Mouse (Mus musculus): ENCODE results near the gene Gm49673.
"Not testable (repeated sequence)": the region's sequence is repeated elsewhere in the genome, so short reads cannot be mapped to it uniquely, and the experiment has no call there.

Gene Gm49673

GRCm38 (mm10) chr17:8147439-8148316 is at the start of gene Gm49673, which contains the start of gene Rnaset2a:
Gene Gm49673 (minus strand): TSS chr17:8147788.
Gene Rnaset2a (minus strand): TSS chr17:8148097.
- not testable (repeated sequence) for DNase-seq

- no peak for DNase-seq
These were observed 48.2 kb upstream of the Gm49673 start for GRCm38 (mm10) chr17:8195685-8196376.

DNA sequence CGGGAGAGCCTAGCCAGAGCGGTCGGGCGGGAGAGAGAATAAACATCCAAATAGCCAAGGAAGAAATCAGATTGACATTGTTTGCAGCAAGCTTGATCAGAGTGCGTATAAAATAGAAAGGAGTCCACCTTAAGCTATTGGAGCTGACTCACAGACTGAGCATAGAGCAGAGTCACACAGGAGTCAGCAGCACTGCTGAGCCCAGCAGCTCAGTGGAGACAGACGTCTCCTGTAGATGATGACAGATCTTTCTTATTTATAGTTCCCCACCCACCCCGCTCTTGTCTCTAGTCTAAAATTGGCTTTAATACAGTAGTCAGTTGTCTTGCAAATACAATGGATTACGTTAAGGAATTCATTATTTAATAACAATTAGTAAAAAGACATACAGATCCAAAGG is 46.1 kb upstream of the Gm49673 start:
- DNase-seq, result no peak

- no peak for DNase-seq
These were observed 36.6 kb upstream of the Gm49673 start for GRCm38 (mm10) chr17:8184217-8184616.

- no peak for DNase-seq
These were observed 36.2 kb upstream of the Gm49673 start for GRCm38 (mm10) chr17:8183815-8184214.

DNA sequence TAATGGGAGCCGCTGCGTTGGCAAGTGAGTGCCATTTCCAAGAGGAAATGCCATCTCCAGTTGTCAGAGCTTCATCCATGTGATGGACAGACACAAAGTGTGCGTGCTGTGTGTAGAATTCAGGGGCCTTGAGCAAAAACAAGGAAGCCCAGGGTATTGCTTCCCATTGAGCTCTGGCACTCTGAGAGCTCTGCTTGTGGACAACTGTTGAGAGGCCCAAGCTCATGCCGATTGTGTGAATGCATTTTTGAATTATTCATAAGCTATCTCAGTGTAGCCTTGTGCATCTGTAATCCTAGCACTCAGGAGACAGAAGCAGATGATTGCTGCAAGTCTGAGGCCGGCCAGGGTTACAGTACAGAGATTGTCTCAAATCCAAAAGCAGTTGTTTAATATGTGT is 29.5 kb upstream of the Gm49673 start:
- DNase-seq, result no peak

DNA sequence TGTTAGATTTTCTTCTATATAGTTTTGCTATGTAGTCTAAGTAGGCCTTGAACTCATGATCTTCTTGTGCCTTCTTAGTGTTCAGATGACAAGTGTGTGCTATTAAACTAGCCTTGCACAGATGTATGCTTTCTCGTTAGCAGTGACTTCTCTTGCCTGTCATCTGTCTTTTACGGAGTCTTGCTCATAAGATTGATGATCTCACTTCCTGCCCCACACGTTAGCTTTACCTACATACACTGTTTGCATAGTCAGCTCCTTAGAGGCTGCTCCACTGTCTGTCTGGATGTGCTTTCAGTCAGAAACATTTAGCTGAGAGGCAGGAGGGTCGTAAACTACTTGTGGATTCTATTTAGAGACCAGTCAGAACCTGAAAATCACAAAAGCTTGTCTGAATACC is 23.5 kb upstream of the Gm49673 start:
- no peak for DNase-seq

GRCm38 (mm10) chr17:8170331-8170730 is 22.7 kb upstream of the Gm49673 start:
- DNase-seq, result no peak

- peak; percentile 67 for DNase-seq
These were observed 19.8 kb upstream of the Gm49673 start for GRCm38 (mm10) chr17:8167436-8167835.

- DNase-seq, result not testable (repeated sequence)
These were observed 18.9 kb upstream of the Gm49673 start for GRCm38 (mm10) chr17:8166454-8166853.

GRCm38 (mm10) chr17:8165977-8166376 is 18.4 kb upstream of the Gm49673 start:
- DNase-seq, result peak; percentile 41

- DNase-seq, result peak; percentile 51
These were observed 18.0 kb upstream of the Gm49673 start for GRCm38 (mm10) chr17:8165608-8165945.

- DNase-seq, result peak; percentile 86
These were observed 17.4 kb upstream of the Gm49673 start, which contains the start of gene Fgfr1op for GRCm38 (mm10) chr17:8164701-8165607. Gene Fgfr1op (plus strand): TSS chr17:8165501.

DNA sequence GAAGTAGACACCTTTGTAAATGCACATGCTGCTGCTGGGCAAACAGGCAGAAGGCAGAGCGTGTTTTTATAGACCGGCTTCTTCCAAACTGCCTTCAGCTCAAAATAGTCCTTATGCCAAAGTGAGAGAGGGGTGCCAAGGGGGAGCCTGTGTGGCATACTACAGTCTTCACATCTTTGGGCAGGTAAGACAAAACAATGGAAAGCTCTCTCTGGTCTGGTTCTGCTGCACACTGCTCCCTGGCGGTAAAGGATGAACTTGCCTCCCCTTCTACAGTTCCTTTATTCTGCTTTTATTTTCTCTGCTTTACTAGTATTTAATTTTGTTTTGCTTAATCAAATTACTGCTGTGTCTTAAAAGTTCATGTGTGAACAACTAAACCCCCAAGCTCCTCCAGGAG is 13.4 kb upstream of the Gm49673 start:
- DNase-seq, result peak; percentile 47

DNA sequence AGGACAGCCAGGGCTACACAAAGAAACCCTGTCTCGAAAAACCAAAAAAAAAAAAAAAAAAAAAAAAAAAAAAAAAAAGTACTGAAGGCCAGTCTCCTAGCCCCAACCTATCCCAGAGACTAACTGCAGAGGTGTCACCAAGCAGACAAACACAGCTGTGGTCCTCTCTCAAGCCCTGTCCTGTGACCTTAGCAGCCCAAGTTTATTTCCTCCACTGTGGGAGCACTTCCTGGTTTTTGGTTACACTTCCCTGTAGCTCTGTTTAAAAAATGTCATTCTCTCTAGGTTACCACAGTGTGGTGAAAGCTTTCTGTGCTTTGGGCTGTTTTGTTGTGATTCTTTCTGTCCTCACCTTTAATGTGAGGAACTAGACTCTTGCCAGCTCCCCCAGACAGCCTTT is 11.0 kb upstream of the Gm49673 start:
- not testable (repeated sequence) for DNase-seq

- not testable (repeated sequence) for DNase-seq
These were observed 8.4 kb upstream of the Gm49673 start for GRCm38 (mm10) chr17:8155982-8156381.

DNA sequence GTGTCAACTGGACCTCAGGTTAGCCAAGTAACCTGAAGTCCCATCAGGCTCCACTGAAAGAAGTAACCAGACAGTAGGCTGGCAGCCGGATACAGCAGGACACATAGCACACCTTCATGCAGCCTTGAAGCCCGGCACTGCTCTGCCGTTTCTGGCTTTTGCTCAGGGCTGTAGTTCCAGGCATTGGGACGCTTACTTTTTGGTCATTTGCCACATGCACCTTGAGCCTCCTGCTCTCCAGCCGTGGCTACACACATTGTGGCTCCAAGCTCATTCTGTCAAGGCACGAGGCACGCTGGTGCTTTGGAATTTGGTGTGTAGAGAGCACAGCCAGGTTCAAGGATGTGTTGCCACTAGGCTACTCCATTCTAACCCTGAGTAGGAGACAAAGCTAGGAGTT is 7.4 kb upstream of the Gm49673 start:
- not testable (repeated sequence) for DNase-seq

GRCm38 (mm10) chr17:8146931-8147330 is 657 bp downstream of the Gm49673 start:
- DNase-seq, result not testable (repeated sequence)

GRCm38 (mm10) chr17:8143802-8144673 is 3.5 kb downstream of the Gm49673 start:
- not testable (repeated sequence) for DNase-seq

DNA sequence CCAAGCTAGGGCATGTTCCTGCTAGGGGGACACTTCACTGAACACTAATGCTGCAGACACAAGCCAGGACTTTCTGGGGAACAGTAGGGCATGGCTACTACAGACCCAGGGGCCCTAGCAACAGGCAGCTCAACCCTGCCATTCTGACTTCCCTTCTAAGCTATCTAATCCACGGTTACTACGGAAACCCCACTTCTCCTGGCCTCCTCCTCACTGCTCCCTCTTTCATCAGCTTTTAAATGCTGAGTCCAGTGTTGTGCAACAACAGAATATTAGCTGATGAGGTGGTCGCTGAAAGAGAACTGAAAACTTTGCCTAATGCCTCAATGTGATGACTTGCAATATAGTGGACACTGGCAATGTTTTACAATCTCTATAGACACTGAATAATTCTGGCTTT is 7.4 kb downstream of the Gm49673 start:
- not testable (repeated sequence) for DNase-seq

- DNase-seq, result not testable (repeated sequence)
These were observed 9.5 kb downstream of the Gm49673 start for GRCm38 (mm10) chr17:8138116-8138515.

DNA sequence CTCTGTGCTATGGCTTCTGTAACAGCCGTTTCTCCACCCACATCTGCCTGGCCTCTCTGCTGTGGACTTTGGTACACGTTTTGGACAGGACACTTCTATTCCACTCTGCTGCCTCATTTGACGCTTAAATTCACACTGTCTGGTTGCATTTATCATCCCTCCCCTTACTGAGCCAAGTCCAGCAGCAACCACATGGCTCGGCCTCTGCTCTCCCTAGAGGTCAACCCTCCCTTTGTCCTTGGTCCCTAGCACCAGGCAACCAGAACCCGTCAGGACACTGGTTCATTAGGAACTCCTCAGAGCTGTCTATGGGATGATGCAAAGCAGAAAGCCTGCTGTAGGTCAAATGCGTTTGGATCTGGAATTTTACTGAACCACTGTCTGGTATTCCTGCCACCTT is 16.7 kb downstream of the Gm49673 start:
- DNase-seq, result not testable (repeated sequence)
